Mouse (Mus musculus): ENCODE measurements around the gene Cyren.

Gene Cyren

GRCm38 (mm10) chr6:34896168-34896780, 18.4 kb upstream of the Cyren start:
- DNase-seq = no peak

GRCm38 (mm10) chr6:34895569-34895968, 17.7 kb upstream of the Cyren start:
- no peak for DNase-seq

GRCm38 (mm10) chr6:34889185-34889584, 11.3 kb upstream of the Cyren start:
- no peak for DNase-seq

- no peak for DNase-seq
These were observed 9.4 kb upstream of the Cyren start for GRCm38 (mm10) chr6:34887131-34887850.

- no peak for DNase-seq
These were observed 6.9 kb upstream of the Cyren start for GRCm38 (mm10) chr6:34884724-34885123.

- peak; percentile 66 to 67 for DNase-seq
These were observed 2.1 kb upstream of the Cyren start for GRCm38 (mm10) chr6:34879911-34880475.

- DNase-seq = no peak
These were observed 1.4 kb upstream of the Cyren start for GRCm38 (mm10) chr6:34879101-34879740.

GRCm38 (mm10) chr6:34876835-34877156, 1.1 kb downstream of the Cyren start:
- DNase-seq = no peak

- peak; percentile 49 to 50 for DNase-seq
These were observed 1.7 kb downstream of the Cyren start for GRCm38 (mm10) chr6:34875966-34876834.

- DNase-seq = peak; percentile 85
These were observed 2.5 kb downstream of the Cyren start for GRCm38 (mm10) chr6:34875268-34875761.

GRCm38 (mm10) chr6:34874101-34874921, 3.5 kb downstream of the Cyren start:
- no peak for DNase-seq

GRCm38 (mm10) chr6:34872871-34873270, 5.0 kb downstream of the Cyren start:
- DNase-seq = no peak

- no peak for DNase-seq
These were observed 5.9 kb downstream of the Cyren start for GRCm38 (mm10) chr6:34871929-34872328.

- DNase-seq = no peak
These were observed 7.1 kb downstream of the Cyren start for GRCm38 (mm10) chr6:34870724-34871123.

GRCm38 (mm10) chr6:34870136-34870535, 7.7 kb downstream of the Cyren start:
- no peak for DNase-seq

- peak; percentile 39 to 46 for DNase-seq
These were observed 8.5 kb downstream of the Cyren start for GRCm38 (mm10) chr6:34869225-34869915.

- no peak for DNase-seq
These were observed 9.2 kb downstream of the Cyren start for GRCm38 (mm10) chr6:34868507-34869217.

GRCm38 (mm10) chr6:34867995-34868350, 9.9 kb downstream of the Cyren start:
- no peak for DNase-seq

GRCm38 (mm10) chr6:34867301-34867994, 10.4 kb downstream of the Cyren start:
- DNase-seq = peak; percentile 21 to 32

- no peak for DNase-seq
These were observed 11.1 kb downstream of the Cyren start for GRCm38 (mm10) chr6:34866786-34867185.

Measured in B cell, adult 2 months (primary cell).